ENCODE assay signal across 10 mouse cellular contexts in genomic region chr14:103649302-103649701, GRCm38 (mm10). TPM values are rescaled to one million over a fixed set of nuclear protein-coding genes. Genes with fewer than 3 reads are reported as not detected.
A peak's percentile ranks its signal among the peaks of the same experiment; 100 is the strongest.
DNase-seq lines count a peak whose midpoint lies in the region; ATAC-seq and TF ChIP-seq lines count a peak whose summit lies in the region.
"Had no signal": no experiment of that assay in that cellular context is flagged by ENCODE, and none has a peak within 500 bp of the region (broad histone marks: within the 10 kb centered on the region; RNA-seq: fewer than 3 reads in every experiment).

No protein-coding gene starts in this region.

- no peak for ATAC-seq in heart, postnatal 0 days (ENCODE audit: insufficient read depth, low read depth)
- no peak for ATAC-seq in forebrain, embryonic 12.5 days (ENCODE audit: low FRiP score)
- ATAC-seq in intestine, postnatal 0 days: no peak

- 57% methylated on average over 4 of the region's 4 CpGs for WGBS in heart, postnatal 0 days
- WGBS in forebrain, embryonic 12.5 days: 33% methylated on average over 4 of the region's 4 CpGs
- 55% methylated on average over 4 of the region's 4 CpGs for WGBS in intestine, postnatal 0 days

- TF ChIP-seq EP300 in heart, postnatal 0 days (IDR thresholded peaks at IDR 0.05; ENCODE audit: low read depth): no peak

- H3K9ac ChIP-seq in heart, postnatal 0 days (replicated peaks; ENCODE audit: low read depth, low read length): no peak overlapping the region
- H3K9ac ChIP-seq in forebrain, embryonic 12.5 days: no peak overlapping the region
- no peak overlapping the region for H3K9ac ChIP-seq in intestine, postnatal 0 days (ENCODE audit: low read depth, low read length)

- H3K4me2 ChIP-seq in heart, postnatal 0 days (ENCODE audit: low read depth, low read length): no peak overlapping the region
- peak overlapping the region; percentile 57 for H3K4me2 ChIP-seq in forebrain, embryonic 12.5 days
- H3K4me2 ChIP-seq in intestine, postnatal 0 days (replicated peaks; ENCODE audit: low read depth): peak overlapping the region; percentile 99; the same call in 1 of the 2 replicates

- no peaks in the 10 kb centered on the region for H3K36me3 ChIP-seq in heart, postnatal 0 days (replicated peaks; ENCODE audit: control insufficient read depth, insufficient read depth, low read length)
- H3K36me3 ChIP-seq in forebrain, embryonic 12.5 days (replicated peaks): no peaks in the 10 kb centered on the region
- H3K36me3 ChIP-seq in intestine, postnatal 0 days (ENCODE audit: control insufficient read depth, insufficient read depth): no peaks in the 10 kb centered on the region
- H3K36me3 ChIP-seq: heart, embryonic 10.5 days had no signal

- no peak for DNase-seq in heart, postnatal 0 days (ENCODE audit: low spot score)
- no peak for DNase-seq in heart, postnatal 14 days
- DNase-seq in 416B (ENCODE audit: low read depth): peak; percentile 11
- no peak for DNase-seq in thymus, postnatal 0 days (ENCODE audit: low spot score)
- DNase-seq in left cerebral cortex, adult 8-10 months (ENCODE audit: low spot score in 2 of 2): no peak
- DNase-seq in T-cell, adult 2 months (ENCODE audit: low spot score): no peak

- intact Hi-C loops in heart, postnatal 14 days (cut with DNase I): no loop called here

- 0 out of 2 replicates have a peak, but pooled peaks cover 10% of the 10 kb centered on the region for H3K4me1 ChIP-seq in heart, postnatal 0 days (ENCODE audit: control insufficient read depth, insufficient read depth)
- peaks cover 49% of the 10 kb centered on the region for H3K4me1 ChIP-seq in forebrain, embryonic 12.5 days
- no peaks in the 10 kb centered on the region for H3K4me1 ChIP-seq in intestine, postnatal 0 days (replicated peaks; ENCODE audit: control insufficient read depth, insufficient read depth, low read length)

- no peaks in the 10 kb centered on the region for H3K9me3 ChIP-seq in heart, postnatal 0 days (replicated peaks; ENCODE audit: control insufficient read depth, low read length)
- no peaks in the 10 kb centered on the region for H3K9me3 ChIP-seq in forebrain, embryonic 12.5 days
- no peaks in the 10 kb centered on the region for H3K9me3 ChIP-seq in intestine, postnatal 0 days (ENCODE audit: control insufficient read depth)
- H3K9me3 ChIP-seq: heart, embryonic 10.5 days had no signal

- peak overlapping the region; percentile 71; the same call in 1 of the 2 replicates for H3K4me3 ChIP-seq in heart, postnatal 0 days (ENCODE audit: low read depth, low read length)
- H3K4me3 ChIP-seq in forebrain, embryonic 12.5 days (replicated peaks): peak overlapping the region; percentile 89; the same call in 1 of the 2 replicates
- H3K4me3 ChIP-seq in intestine, postnatal 0 days (ENCODE audit: low read depth, low read length): no peak overlapping the region

- H3K27me3 ChIP-seq in heart, postnatal 0 days (ENCODE audit: control insufficient read depth, insufficient read depth, low read length): peaks cover 40% of the 10 kb centered on the region
- no peaks in the 10 kb centered on the region for H3K27me3 ChIP-seq in forebrain, embryonic 12.5 days
- peaks cover 18% of the 10 kb centered on the region; the same call in 1 of the 2 replicates for H3K27me3 ChIP-seq in intestine, postnatal 0 days (replicated peaks; ENCODE audit: control insufficient read depth, insufficient read depth, low read length)

- no peak overlapping the region for H3K27ac ChIP-seq in heart, postnatal 0 days (ENCODE audit: low read depth)
- peak overlapping the region; percentile 99 for H3K27ac ChIP-seq in forebrain, embryonic 12.5 days
- no peak overlapping the region for H3K27ac ChIP-seq in intestine, postnatal 0 days (ENCODE audit: low read depth, low read length)
- H3K27ac ChIP-seq: heart, embryonic 10.5 days had no signal

- no peak for TF ChIP-seq CTCF in heart, postnatal 0 days (IDR thresholded peaks at IDR 0.05; ENCODE audit: low read depth)
- no peak for TF ChIP-seq CTCF in intestine, postnatal 0 days (IDR thresholded peaks at IDR 0.05; ENCODE audit: low read depth)

RNA-seq across cellular contexts. Expression of gene Slain1, which starts 0.7 kb away (rescaled TPM):
- total RNA-seq in heart, postnatal 0 days (2014; rRNA removed; ENCODE audit: low replicate concordance): 1.9 TPM in 1 of 2 replicates, not detected in the other
- 0.16 and 0.21 TPM in 2 replicates for polyA plus RNA-seq in heart, postnatal 0 days (2015; fragmentation: Nextera tagmentation; extraction: Ambion mirVana)
- under 1 TPM; 0.17 to 0.68 TPM for total RNA-seq in heart, postnatal 14 days (2021)
- polyA plus RNA-seq in forebrain, embryonic 12.5 days (2016; fragmentation: Nextera tagmentation; extraction: Ambion mirVana): 27.8 and 29.5 TPM in 2 replicates
- 1.3 and 1.8 TPM in 2 replicates for polyA plus RNA-seq in intestine, postnatal 0 days (2015; fragmentation: Nextera tagmentation; extraction: Ambion mirVana)
- polyA plus RNA-seq in thymus, postnatal 0 days (2015; fragmentation: Nextera tagmentation; extraction: Ambion mirVana): 12.5 and 15.6 TPM in 2 replicates
- total RNA-seq in left cerebral cortex, adult 8-10 months (2022): 10 to 100 TPM; 51.1 to 62.7 (median 58.6) TPM
- polyA plus RNA-seq: C2C12 had no signal
